Mouse (Mus musculus): ENCODE measurements around the gene Rpap3.

DNA sequence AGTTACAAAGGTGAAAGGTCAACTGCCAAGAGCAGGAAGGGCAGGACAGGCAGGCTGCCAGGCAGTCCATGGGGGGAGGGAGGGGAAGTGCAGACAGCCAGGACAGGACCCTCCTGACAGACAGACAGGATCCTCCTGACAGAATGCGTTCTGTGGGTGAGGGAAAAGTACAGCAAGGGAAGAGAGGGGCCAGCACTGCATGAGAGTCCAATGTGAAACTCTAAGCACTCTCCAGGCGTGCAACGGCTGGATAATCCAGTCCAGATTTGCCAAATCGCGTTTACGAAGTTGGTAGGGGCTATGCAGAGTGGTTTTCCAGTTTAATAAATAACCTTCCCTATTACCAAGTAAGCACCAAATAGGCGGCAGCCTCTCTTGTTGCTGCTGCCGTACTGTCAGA lies 23.6 kb downstream of the Rpap3 start:
- TF ChIP-seq CTCF (IDR thresholded peaks at IDR 0.05; ENCODE audit: borderline replicate concordance, insufficient read depth, low read length) (no peak), POLR2A (IDR thresholded peaks at IDR 0.05; ENCODE audit: low read depth, low read length) (no peak)
